Mouse (Mus musculus) hindbrain, embryonic 14.5 days (tissue): ENCODE data around the gene Lad1. TPM values are rescaled to one million over a fixed set of nuclear protein-coding genes. Genes with fewer than 3 reads are reported as not detected.

ENCODE experiments used
- ATAC-seq: fragments of 200-750 bp; cut with Nextera tagmentation; 2 replicates; pipeline ENCODE4 v1.8.0; 2017; ENCODE audit warnings: moderate number of reproducible peaks, mild to moderate bottlenecking, moderate TSS enrichment, moderate library complexity; ENCODE audit not compliant: low FRiP score
- DNase-seq: peaks from one replicate; pipeline ENCODE4 v3.0.0-alpha.2; 2015; ENCODE audit warnings: low spot score
- H3K27ac ChIP-seq: fragments of 300-500 bp; sonication (generic); 2 replicates; pipeline ENCODE4 v1.5.1; 2014; ENCODE audit warnings: mild to moderate bottlenecking, moderate library complexity
- H3K27me3 ChIP-seq: fragments of 300-500 bp; sonication (generic); 2 replicates; pipeline ENCODE4 v1.6.1; 2014; ENCODE audit warnings: mild to moderate bottlenecking, low read length, mixed read lengths; ENCODE audit not compliant: control insufficient read depth, insufficient read depth
- H3K36me3 ChIP-seq: fragments of 300-500 bp; sonication (generic); replicated peaks from 2 replicates; pipeline ENCODE4 v1.6.1; 2014; ENCODE audit not compliant: control insufficient read depth, insufficient read depth
- H3K4me1 ChIP-seq: fragments of 300-500 bp; sonication (generic); replicated peaks from 2 replicates; pipeline ENCODE4 v1.6.1; 2014; ENCODE audit warnings: antibody characterized with exemption, low read length, mixed read lengths; ENCODE audit not compliant: control insufficient read depth, insufficient read depth
- H3K4me2 ChIP-seq: fragments of 300-500 bp; sonication (generic); replicated peaks from 2 replicates; pipeline ENCODE4 v1.6.1; 2014; ENCODE audit warnings: mild to moderate bottlenecking, moderate library complexity
- H3K4me3 ChIP-seq: fragments of 300-500 bp; sonication (generic); replicated peaks from 2 replicates; pipeline ENCODE4 v1.5.1; 2014; ENCODE audit warnings: mild to moderate bottlenecking, low read length
- H3K9ac ChIP-seq: fragments of 300-500 bp; sonication (generic); 2 replicates; pipeline ENCODE4 v1.6.1; 2014
- H3K9me3 ChIP-seq: fragments of 300-500 bp; sonication (generic); 2 replicates; pipeline ENCODE4 v1.6.1; 2016; ENCODE audit warnings: low read length; ENCODE audit not compliant: control insufficient read depth
- WGBS: fragments of 180-500 bp; shearing (Covaris S2); extraction: QIAGEN DNeasy Blood & Tissue Kit; methylation state at CpG from one replicate; pipeline ENCODE4 v1.1.7; 2014; 5-methylcytosine and 5-hydroxymethylcytosine counted together
- polyA plus RNA-seq: library from polyadenylated mRNA; unstranded; fragments of >200 nt; fragmentation: Nextera tagmentation; extraction: Ambion mirVana; gene quantifications from 2 replicates; pipeline ENCODE4 v1.2.1, GENCODE M21; 2014

Gene Lad1
- polyA plus RNA-seq, 1 experiment from 2014 or later: 0.23 TPM

DNA sequence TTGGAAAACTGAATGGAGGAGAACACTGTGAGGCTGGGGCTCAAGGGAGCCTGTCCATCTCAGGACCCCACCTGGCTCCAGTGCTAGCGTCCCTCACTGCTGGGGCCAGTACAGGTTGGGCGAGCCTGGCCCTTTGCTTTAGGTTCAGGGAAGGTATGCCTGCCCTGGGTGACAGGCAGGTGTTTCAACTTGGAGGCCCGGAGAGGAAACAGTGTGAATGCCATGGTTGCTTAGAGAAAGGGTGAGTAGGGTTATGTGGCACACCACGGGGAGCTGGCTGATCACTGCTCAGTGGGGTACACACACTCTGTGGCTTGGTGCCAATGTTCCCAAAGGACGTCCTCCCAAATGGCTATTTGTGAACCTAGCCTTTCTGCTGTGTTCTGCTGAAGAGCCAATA lies 3.9 kb upstream of the Lad1 start:
- H3K4me2 ChIP-seq: no peak overlapping the region
- H3K36me3 ChIP-seq: no peaks in the 10 kb centered on the region
- H3K9ac ChIP-seq: no peak overlapping the region
- DNase-seq (no peak), ATAC-seq (no peak)
- 76% methylated on average over 5 of the region's 5 CpGs for WGBS
- H3K4me3 ChIP-seq: no peak overlapping the region
- H3K27me3 ChIP-seq: peaks cover 34% of the 10 kb centered on the region
- no peaks in the 10 kb centered on the region for H3K9me3 ChIP-seq
- no peak overlapping the region for H3K27ac ChIP-seq
- H3K4me1 ChIP-seq: peaks cover 11% of the 10 kb centered on the region

DNA sequence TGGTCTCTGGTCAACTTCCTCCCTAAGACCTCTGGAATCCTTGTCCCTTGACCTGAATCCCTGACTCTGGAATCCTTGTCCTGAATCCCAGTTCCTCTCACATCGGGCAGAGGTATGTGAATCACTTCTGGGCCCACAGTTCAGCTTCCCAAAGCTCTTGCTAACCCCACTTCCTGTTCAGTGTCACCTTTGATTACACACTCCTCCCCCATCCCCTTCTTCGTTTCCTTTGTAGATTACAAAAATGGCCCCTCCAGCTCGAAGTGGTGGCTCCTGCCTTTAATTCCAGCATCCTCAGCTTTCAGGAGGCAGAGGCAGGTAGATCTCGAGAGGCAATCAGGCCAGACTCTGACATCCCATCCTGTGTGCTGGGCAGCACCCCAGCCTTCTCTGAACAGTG lies 803 bp upstream of the Lad1 start:
- DNase-seq: no peak
- H3K27me3 ChIP-seq: peaks cover 49% of the 10 kb centered on the region
- no peaks in the 10 kb centered on the region for H3K9me3 ChIP-seq
- H3K9ac ChIP-seq: no peak overlapping the region
- ATAC-seq: no peak
- H3K4me2 ChIP-seq: no peak overlapping the region
- no peak overlapping the region for H3K27ac ChIP-seq
- H3K36me3 ChIP-seq: no peaks in the 10 kb centered on the region
- WGBS: 80% methylated on average over 4 of the region's 4 CpGs
- H3K4me3 ChIP-seq: no peak overlapping the region
- H3K4me1 ChIP-seq: peaks cover 11% of the 10 kb centered on the region

DNA sequence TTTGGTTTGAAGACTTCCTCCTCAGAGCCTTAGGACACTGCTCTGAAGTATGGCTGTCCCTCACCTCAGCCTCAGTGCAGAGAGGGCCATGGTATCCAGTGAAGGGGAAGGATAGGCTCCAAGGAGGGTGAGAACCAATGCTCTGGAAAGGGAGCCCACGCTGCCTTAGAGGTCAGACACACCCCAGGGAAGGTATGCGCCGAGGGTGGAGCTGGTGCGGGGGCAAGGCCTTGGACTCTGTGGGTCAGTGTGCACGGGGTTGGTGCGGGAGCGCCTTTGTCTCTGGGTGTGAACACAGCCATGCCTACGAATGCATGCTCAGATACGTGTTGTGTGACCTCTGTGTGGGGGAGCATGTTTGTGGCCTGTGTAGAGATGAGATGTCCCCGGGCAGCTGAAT lies 1.7 kb downstream of the Lad1 start:
- Histone ChIP-seq H3K9me3 (no peaks in the 10 kb centered on the region), H3K4me3 (no peak overlapping the region), H3K27ac (no peak overlapping the region), H3K36me3 (no peaks in the 10 kb centered on the region), H3K9ac (no peak overlapping the region), H3K4me1 (peaks cover 11% of the 10 kb centered on the region), H3K4me2 (no peak overlapping the region), H3K27me3 (peaks cover 49% of the 10 kb centered on the region)
- no peak for DNase-seq
- 84% methylated on average over 10 of the region's 10 CpGs for WGBS
- no peak for ATAC-seq

DNA sequence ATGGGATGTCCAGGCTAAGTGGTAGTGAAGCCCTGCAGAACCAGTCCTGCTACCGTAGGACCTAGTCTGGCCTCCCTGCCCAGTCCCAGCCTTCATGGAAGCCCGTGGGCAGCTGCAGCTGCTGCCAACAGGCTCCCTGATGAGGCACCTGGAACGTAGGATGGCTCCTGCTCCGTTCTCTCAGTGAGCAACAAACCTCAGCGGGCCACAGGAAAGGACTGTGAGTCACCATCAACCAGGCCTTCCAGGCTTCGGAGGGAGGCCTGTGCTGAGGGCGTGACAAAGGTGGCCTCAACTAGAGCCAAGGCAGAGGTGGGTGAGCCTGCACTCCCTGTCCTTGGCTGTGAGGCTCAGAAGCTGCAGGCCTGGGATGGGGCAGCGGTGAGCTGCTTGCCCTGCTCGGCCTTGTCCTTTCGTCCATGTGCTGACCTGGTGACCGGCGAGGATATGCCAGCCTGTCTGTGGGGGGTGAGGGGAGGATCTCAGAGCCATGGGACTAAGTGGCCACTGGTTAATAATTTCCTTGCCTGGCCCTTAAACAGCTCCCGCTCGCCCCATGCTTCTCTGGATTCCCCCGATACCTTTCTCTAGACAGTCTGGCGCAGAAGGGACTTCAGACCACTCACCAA lies 2.5 kb downstream of the Lad1 start:
- ATAC-seq (no peak), DNase-seq (no peak)
- Histone ChIP-seq H3K9me3 (no peaks in the 10 kb centered on the region), H3K4me3 (no peak overlapping the region), H3K4me2 (no peak overlapping the region), H3K4me1 (peaks cover 11% of the 10 kb centered on the region), H3K27me3 (peaks cover 44% of the 10 kb centered on the region), H3K9ac (no peak overlapping the region), H3K36me3 (no peaks in the 10 kb centered on the region), H3K27ac (no peak overlapping the region)
- WGBS: 72% methylated on average over 16 of the region's 16 CpGs

DNA sequence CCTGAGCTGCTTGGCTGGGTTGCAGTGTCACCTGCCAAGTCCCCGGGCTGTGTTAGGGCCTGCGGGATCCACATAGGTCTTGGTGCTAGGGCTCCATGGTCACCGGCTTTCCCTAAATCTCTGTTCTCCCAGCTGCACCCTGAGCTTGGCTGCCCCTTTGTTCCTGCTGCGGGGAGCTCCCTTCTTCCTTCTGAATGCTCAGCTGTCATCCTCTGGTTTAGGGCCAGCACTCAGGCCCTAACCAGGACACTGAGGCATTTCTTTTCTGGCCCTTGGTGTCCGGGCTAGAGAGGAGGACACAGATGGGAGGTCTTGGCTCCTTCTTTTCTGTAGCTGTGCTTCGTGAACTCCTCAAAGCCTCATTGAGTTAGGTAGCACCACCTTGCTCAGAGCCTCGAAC lies 3.4 kb downstream of the Lad1 start:
- Histone ChIP-seq H3K36me3 (no peaks in the 10 kb centered on the region), H3K27me3 (peaks cover 34% of the 10 kb centered on the region), H3K4me1 (peaks cover 11% of the 10 kb centered on the region), H3K4me2 (no peak overlapping the region), H3K9me3 (no peaks in the 10 kb centered on the region), H3K27ac (no peak overlapping the region), H3K4me3 (no peak overlapping the region), H3K9ac (no peak overlapping the region)
- whole genome bisulfite sequencing: 80% methylated on average over 7 of the region's 7 CpGs
- ATAC-seq (no peak), DNase-seq (no peak)

DNA sequence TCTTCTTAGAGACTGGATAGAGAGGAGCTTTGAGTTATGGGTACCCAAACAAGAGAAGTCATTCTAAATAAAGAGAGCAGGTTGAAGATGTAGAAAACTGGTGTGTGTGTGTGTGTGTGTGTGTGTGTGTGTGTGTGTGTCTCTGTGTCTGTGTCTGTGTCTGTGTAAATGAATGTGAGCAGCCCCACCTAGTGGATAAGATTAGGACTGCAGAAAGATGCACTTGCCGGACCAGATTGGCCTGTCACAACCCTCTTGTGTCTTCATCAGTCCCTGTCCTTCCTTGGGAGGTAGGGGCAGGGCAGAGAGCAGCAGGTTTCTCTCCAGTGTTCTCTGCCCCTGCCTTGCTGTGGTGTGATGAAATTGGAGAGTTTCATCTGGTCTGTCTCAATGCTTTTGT lies 10.5 kb downstream of the Lad1 start:
- Histone ChIP-seq H3K4me3 (no peak overlapping the region), H3K27me3 (no peaks in the 10 kb centered on the region), H3K36me3 (no peaks in the 10 kb centered on the region), H3K4me2 (no peak overlapping the region), H3K9me3 (no peaks in the 10 kb centered on the region), H3K9ac (no peak overlapping the region), H3K4me1 (no peaks in the 10 kb centered on the region), H3K27ac (no peak overlapping the region)
- DNase-seq (peak; percentile 61), ATAC-seq (no peak)
- 19% methylated on average over 1 of the region's 1 CpGs for WGBS

DNA sequence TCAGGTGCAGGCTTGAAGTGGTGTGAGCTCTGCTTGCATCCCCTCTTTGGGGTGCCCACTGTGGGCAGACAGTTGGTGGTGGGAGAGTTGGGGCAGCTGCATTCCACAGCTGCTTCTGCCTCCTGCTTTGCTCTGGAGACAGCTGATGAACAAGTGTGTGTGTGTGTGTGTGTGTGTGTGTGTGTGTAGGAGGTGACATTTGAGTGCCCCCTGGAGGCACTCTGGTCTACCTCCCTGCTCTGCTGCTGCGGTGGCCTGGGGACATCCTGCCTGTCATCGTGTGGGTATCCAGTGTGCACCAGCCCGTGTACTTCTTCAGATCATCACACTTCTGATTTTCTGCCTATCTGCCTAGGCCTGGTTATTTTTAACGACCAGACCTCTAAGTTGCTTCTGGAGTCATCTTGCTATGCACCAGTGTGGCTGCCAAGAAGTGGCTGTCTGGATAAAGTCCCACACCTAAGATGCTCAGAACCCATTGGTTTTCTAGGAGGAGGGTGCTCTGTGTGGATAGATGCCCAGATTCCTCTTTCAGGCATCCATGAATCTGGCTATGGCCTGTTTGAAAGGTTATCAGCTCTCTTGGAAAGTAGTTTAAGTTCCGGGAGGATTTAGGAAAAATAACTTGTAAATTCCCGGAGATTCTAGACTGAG lies 15.9 kb downstream of the Lad1 start:
- no peak for ATAC-seq
- no peaks in the 10 kb centered on the region for H3K27me3 ChIP-seq
- whole genome bisulfite sequencing: 75% methylated on average over 6 of the region's 6 CpGs

DNA sequence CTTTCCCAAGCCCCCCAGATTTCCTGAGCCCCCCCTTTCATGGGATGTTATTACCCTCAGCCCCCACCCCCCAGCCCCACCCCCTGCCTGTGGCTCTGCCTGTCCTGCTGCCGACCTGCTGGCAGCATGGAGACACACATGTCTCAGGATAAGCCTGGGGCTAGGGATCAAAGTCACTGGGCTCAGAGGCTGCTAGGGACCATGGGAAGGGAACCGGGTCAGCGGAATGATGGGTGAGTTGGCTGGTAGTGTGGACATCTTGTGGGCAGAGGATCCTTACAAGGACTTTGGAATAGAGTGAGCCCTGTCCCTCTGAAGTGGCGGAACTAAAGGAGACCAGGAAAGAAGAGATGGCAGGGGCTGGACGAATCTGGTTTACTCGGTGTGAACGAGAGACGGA lies 16.6 kb downstream of the Lad1 start:
- no peak for ATAC-seq

More for the DNA sequence above, 15.9 kb downstream of the Lad1 start:
- Histone ChIP-seq H3K4me2 (no peak overlapping the region), H3K27ac (no peak overlapping the region), H3K36me3 (no peaks in the 10 kb centered on the region), H3K4me1 (no peaks in the 10 kb centered on the region), H3K4me3 (no peak overlapping the region), H3K9me3 (no peaks in the 10 kb centered on the region), H3K9ac (no peak overlapping the region)
- no peak for DNase-seq

DNA sequence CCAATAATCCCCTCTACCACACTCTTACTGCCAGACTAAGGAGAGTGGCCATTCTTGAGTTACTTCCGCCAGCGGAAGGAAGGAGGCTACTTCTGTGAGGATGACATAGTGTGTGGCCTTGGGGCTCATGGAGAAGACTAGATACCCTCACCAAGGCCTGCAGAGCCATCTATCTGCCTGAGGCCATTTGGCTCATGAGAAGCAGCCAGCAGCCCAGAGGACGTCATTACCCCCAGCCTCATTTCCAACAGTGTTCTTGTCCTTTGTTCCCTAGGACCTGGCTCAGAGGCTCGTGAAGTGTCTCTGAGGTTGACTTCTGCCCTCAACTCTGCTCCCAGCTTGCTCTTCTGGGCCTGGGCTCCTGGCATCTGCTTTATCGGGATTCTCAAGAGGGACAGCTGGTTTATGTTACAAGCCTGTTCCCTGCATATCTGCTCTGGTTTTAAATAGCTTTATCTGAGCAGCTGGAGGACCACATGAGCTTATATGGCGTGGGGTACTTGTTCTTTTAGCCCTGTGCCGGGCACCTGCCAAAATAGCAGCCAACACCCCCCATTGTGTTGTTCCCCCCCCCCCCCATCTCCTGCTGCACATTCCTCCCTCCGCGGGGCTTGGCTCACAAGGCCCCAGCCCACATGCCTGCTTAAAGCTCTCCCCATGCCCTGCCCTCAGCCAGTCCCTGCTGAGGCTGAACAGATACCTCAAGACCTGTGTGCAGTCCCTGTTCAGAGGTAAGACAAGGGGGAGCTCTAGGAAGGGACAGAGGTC lies 17.5 kb downstream of the Lad1 start, which contains the start of gene Tnnt2:
Gene Tnnt2 (plus strand): TSS at position 639 of the 768 bp plus-strand sequence.
- H3K36me3 ChIP-seq: no peaks in the 10 kb centered on the region
- ATAC-seq (no peak), DNase-seq (no peak)
- no peak within 1 kb of the TSS for H3K4me3 ChIP-seq
- H3K27ac ChIP-seq: no peak within 1 kb of the TSS
- H3K9ac ChIP-seq: no peak within 1 kb of the TSS
- H3K4me2 ChIP-seq: no peak within 1 kb of the TSS
- H3K27me3 ChIP-seq: no peaks in the 10 kb centered on the region
- H3K4me1 ChIP-seq: no peaks in the 10 kb centered on the region
- 60% methylated on average over 9 of the region's 9 CpGs for WGBS
- H3K9me3 ChIP-seq: no peaks in the 10 kb centered on the region

More for the DNA sequence above, 16.6 kb downstream of the Lad1 start:
- Histone ChIP-seq H3K9ac (no peak overlapping the region), H3K4me1 (no peaks in the 10 kb centered on the region), H3K4me2 (no peak overlapping the region), H3K36me3 (no peaks in the 10 kb centered on the region), H3K27me3 (no peaks in the 10 kb centered on the region), H3K27ac (no peak overlapping the region), H3K4me3 (no peak overlapping the region), H3K9me3 (no peaks in the 10 kb centered on the region)
- no peak for DNase-seq
- 85% methylated on average over 8 of the region's 8 CpGs for WGBS
